Mouse (Mus musculus) forebrain, embryonic 14.5 days (tissue): ENCODE results near the gene Tbck. TPM values are rescaled to one million over a fixed set of nuclear protein-coding genes. Genes with fewer than 3 reads are reported as not detected.

ENCODE experiments used
- ATAC-seq: fragments of 200-750 bp; cut with Nextera tagmentation; 2 replicates; pipeline ENCODE4 v1.8.0; 2017; ENCODE audit warnings: mild to moderate bottlenecking, moderate library complexity
- DNase-seq: peaks from one replicate; pipeline ENCODE4 v3.0.0-alpha.2; 2015; ENCODE audit warnings: low spot score
- H3K27ac ChIP-seq: fragments of 300-500 bp; sonication (generic); 2 replicates; pipeline ENCODE4 v1.5.1; 2014; ENCODE audit warnings: low read depth, mild to moderate bottlenecking, control low read depth, low read length, moderate library complexity
- H3K27me3 ChIP-seq: fragments of 300-500 bp; sonication (generic); replicated peaks from 2 replicates; pipeline ENCODE4 v1.6.1; 2014; ENCODE audit warnings: low read length, control low read depth, mixed read lengths; ENCODE audit not compliant: control insufficient read depth, insufficient read depth
- H3K36me3 ChIP-seq: fragments of 300-500 bp; sonication (generic); 2 replicates; pipeline ENCODE4 v1.6.1; 2014; ENCODE audit warnings: low read length, control low read depth; ENCODE audit not compliant: control insufficient read depth, insufficient read depth
- H3K4me1 ChIP-seq: fragments of 300-500 bp; sonication (generic); 2 replicates; pipeline ENCODE4 v1.6.1; 2014; ENCODE audit warnings: antibody characterized with exemption, low read length, control low read depth; ENCODE audit not compliant: control insufficient read depth, insufficient read depth
- H3K4me2 ChIP-seq: fragments of 300-500 bp; sonication (generic); 2 replicates; pipeline ENCODE4 v1.6.1; 2014; ENCODE audit warnings: mild to moderate bottlenecking, control low read depth, low read length
- H3K4me3 ChIP-seq: fragments of 300-500 bp; sonication (generic); 2 replicates; pipeline ENCODE4 v1.5.1; 2014; ENCODE audit warnings: low read depth, low read length, control low read depth
- H3K9ac ChIP-seq: fragments of 300-500 bp; sonication (generic); 2 replicates; pipeline ENCODE4 v1.6.1; 2014; ENCODE audit warnings: mild to moderate bottlenecking, low read length, control low read depth, moderate library complexity
- H3K9me3 ChIP-seq: fragments of 300-500 bp; sonication (generic); replicated peaks from 2 replicates; pipeline ENCODE4 v1.6.1; 2016; ENCODE audit warnings: low read length, control low read depth, mixed read lengths; ENCODE audit not compliant: control insufficient read depth
- WGBS: fragments of 180-500 bp; shearing (Covaris S2); extraction: QIAGEN DNeasy Blood & Tissue Kit; methylation state at CpG from one replicate; pipeline ENCODE4 v1.1.7; 2014; 5-methylcytosine and 5-hydroxymethylcytosine counted together
- polyA plus RNA-seq: library from polyadenylated mRNA; unstranded; fragments of >200 nt; fragmentation: Nextera tagmentation; extraction: Ambion mirVana; gene quantifications from 2 replicates; pipeline ENCODE4 v1.2.1, GENCODE M21; 2014

Tbck gene
- polyA plus RNA-seq, 1 experiment from 2014 or later = 21.9 TPM

DNA sequence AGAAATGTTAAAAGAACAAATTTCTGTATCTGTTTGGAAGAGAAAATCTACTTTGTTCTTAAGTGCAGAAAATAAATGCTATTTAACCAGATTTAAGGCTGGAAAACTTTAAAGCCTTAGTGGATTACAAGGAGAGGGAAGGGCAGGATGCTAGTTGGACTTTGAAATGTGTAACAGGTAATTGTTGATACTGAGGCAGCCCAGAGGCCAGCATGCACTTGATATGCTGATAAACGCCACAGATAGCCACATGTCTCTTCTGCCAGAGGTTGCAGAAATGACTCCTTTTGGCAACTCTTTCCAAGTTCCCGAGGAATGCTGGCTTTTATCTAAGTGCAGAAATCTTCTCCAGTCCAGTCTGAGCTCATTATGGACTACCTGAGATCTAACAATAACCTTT, 6.5 kb upstream of the Tbck start:
- WGBS = 91% methylated on average over 2 of the region's 2 CpGs
- no peak overlapping the region for H3K27ac ChIP-seq
- no peak for ATAC-seq

DNA sequence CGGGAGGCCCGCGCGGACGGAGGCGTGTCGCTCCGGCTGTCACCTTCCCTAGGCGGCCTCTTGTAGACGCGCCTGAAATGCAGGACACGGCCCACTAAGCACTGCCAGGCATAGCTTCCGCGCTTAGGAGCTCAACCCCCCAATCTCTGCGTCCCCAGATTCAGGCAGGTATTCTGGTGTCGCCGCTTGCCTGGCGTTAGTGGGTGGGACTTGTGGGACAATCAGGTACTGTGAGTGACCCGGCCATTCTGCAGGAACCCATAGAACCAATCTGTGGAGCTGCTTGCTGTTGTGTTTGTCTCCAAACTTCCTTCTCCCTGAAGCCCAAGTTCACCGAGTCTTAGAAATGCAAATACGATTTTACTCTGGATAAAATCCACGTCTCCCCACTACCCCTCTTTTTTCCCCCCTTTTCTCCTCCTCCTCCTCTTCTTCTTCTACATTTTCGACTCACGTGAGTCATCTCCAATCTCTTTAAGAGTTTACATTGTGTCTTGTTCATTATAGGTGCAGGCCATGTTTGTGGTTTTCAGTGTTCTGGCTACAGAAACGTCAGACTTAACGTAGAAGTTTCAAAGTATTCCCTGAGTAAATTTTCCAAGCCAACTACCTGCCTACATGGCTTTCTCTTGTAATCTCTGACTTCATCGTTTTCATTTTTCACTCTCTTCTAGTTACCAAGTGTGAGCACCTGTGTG, 436 bp downstream of the Tbck start, which contains the start of gene Aimp1:
TSS of gene Aimp1 (minus strand) at position 140 of the 698 bp plus-strand sequence.
- peak within 1 kb of the TSS; percentile 88 for H3K9ac ChIP-seq
- H3K4me1 ChIP-seq = peaks cover 12% of the 10 kb centered on the region
- DNase-seq = peak; percentile 1
- peak within 1 kb of the TSS; percentile 63 for H3K4me2 ChIP-seq
- H3K27me3 ChIP-seq = no peaks in the 10 kb centered on the region
- peak within 1 kb of the TSS; percentile 77 for H3K4me3 ChIP-seq
- H3K9me3 ChIP-seq = no peaks in the 10 kb centered on the region
- H3K27ac ChIP-seq = peak within 1 kb of the TSS; percentile 71
- H3K36me3 ChIP-seq = 0 out of 2 replicates have a peak, but pooled peaks cover 3% of the 10 kb centered on the region
- 2% methylated on average over 27 of the region's 27 CpGs for WGBS
- no peak for ATAC-seq

More for the DNA sequence above, 6.5 kb upstream of the Tbck start:
- Histone ChIP-seq H3K4me2 (no peak overlapping the region), H3K4me3 (no peak overlapping the region), H3K36me3 (peaks cover 22% of the 10 kb centered on the region), H3K9me3 (no peaks in the 10 kb centered on the region), H3K4me1 (peaks cover under 1% of the 10 kb centered on the region; the same call in 1 of the 2 replicates), H3K9ac (no peak overlapping the region), H3K27me3 (no peaks in the 10 kb centered on the region)
- no peak for DNase-seq

DNA sequence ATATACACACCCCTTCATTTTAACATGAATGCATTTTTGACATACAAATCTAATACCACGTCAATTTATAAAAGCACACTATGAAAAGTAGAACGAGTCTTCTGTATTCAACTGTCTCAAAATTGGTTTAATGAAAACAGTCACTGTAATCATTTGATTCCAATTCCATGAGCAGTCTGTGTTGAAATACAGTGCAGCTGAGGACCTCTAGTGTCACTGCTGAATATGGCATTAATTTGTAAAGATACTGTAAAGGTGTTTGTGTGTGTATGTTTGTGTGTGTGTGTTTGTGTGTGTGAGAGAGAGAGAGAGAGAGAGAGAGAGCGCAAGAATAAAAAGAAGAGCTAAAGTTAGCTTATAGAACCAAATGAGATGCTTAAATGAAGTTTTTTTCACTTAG, 17.4 kb downstream of the Tbck start:
- WGBS = 79% methylated on average over 3 of the region's 3 CpGs
- peak; percentile 62 for DNase-seq

DNA sequence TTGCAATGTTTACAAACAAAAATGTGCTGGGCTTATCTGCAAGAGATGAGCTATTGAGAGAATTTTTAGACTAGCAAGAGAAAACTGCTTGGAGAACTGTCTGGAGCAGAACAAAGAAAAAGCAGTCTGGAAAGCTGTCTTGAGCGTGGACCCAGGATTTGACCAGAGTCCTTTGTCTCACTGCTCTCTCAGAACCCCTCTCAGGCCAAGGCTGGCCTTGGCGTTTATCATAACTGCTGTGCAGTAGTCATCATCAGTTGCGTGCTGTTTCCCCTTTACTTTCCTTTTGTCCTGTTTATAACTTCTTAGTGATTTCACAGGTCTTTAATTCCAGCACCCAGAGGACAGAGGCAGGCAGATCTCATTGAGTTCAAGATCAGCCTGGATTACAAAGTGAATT, 20.3 kb downstream of the Tbck start:
- Histone ChIP-seq H3K36me3 (0 out of 2 replicates have a peak, but pooled peaks cover 3% of the 10 kb centered on the region), H3K27ac (no peak overlapping the region), H3K4me3 (no peak overlapping the region), H3K4me1 (no peaks in the 10 kb centered on the region), H3K9ac (no peak overlapping the region), H3K9me3 (no peaks in the 10 kb centered on the region), H3K27me3 (no peaks in the 10 kb centered on the region), H3K4me2 (no peak overlapping the region)
- DNase-seq = no peak
- ATAC-seq = no peak
- WGBS = 82% methylated on average over 3 of the region's 3 CpGs

More for the DNA sequence above, 17.4 kb downstream of the Tbck start:
- peak; percentile 67; the same call in 1 of the 2 replicates for ATAC-seq
- Histone ChIP-seq H3K4me1 (no peaks in the 10 kb centered on the region), H3K9me3 (no peaks in the 10 kb centered on the region), H3K9ac (no peak overlapping the region), H3K27me3 (no peaks in the 10 kb centered on the region), H3K4me2 (no peak overlapping the region), H3K36me3 (0 out of 2 replicates have a peak, but pooled peaks cover 3% of the 10 kb centered on the region), H3K4me3 (no peak overlapping the region), H3K27ac (no peak overlapping the region)

DNA sequence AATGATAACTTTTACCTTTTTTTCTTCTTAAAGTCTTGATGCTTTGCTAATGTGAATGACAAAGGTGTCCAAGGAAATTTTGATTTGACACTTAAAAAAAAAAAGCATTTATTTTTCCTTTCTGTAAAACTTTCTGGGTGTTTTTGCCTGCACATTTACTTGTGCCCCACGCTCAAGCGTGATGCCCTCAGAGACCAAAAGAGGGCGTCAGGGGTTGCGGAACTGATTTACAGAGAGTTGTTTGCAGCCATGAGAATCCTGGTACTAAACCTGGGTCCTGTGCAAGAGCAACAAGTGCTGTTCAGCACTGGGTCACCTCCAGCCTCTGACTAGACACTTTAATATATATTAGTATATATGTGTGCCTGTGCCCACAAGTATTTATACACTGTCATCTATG, 23.0 kb downstream of the Tbck start:
- ATAC-seq = no peak
- no peaks in the 10 kb centered on the region for H3K4me1 ChIP-seq

DNA sequence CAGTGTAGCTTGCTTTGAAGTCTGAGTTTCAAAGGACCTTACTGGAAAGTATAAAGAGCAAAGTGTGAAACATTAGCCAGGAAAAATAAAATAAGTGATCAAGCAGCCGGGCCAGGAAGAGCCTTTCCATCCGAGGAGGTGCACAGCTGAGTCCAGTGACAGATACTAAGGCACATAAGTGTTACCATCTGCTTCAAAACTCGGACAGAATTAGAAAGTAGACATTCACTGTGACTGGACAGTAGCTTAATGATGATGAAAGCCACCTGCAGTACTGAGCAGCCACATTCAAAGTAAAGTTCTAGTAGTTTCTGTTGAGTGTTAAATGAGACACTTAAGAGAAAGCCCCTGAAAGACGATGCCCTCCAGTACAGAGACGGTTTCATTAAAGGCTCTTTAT, 30.0 kb downstream of the Tbck start:
- WGBS = 89% methylated on average over 5 of the region's 5 CpGs
- Histone ChIP-seq H3K4me2 (no peak overlapping the region), H3K4me1 (no peaks in the 10 kb centered on the region), H3K9me3 (no peaks in the 10 kb centered on the region), H3K9ac (no peak overlapping the region), H3K27ac (no peak overlapping the region), H3K27me3 (no peaks in the 10 kb centered on the region), H3K4me3 (no peak overlapping the region), H3K36me3 (no peaks in the 10 kb centered on the region)
- DNase-seq (no peak), ATAC-seq (no peak)

More for the DNA sequence above, 23.0 kb downstream of the Tbck start:
- Histone ChIP-seq H3K27ac (no peak overlapping the region), H3K27me3 (no peaks in the 10 kb centered on the region), H3K4me2 (no peak overlapping the region), H3K9me3 (no peaks in the 10 kb centered on the region), H3K4me3 (no peak overlapping the region), H3K9ac (no peak overlapping the region), H3K36me3 (0 out of 2 replicates have a peak, but pooled peaks cover 3% of the 10 kb centered on the region)
- WGBS = 77% methylated on average over 4 of the region's 4 CpGs
- no peak for DNase-seq

DNA sequence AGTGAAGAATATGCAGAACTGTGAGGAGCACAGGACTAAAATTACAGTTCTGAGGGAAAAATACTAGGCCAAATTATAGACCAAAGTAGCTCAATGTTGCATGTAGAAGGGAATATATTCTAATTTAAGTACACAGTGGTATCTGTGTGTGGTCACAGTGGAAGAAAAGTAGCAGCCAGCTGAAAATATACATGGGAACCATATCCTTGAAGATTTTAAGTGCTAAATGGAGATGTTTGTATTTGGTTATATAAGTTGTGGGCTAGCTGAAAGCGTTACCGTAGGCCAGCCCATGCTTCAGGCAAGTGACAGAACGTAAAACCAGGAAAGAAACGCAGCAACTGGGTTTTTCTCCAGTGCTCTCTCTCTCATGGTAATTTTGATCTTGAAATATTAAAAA, 33.4 kb downstream of the Tbck start:
- H3K27me3 ChIP-seq = no peaks in the 10 kb centered on the region
- H3K4me1 ChIP-seq = no peaks in the 10 kb centered on the region
- no peak overlapping the region for H3K27ac ChIP-seq
- no peak overlapping the region for H3K4me2 ChIP-seq
- H3K9ac ChIP-seq = no peak overlapping the region
- H3K4me3 ChIP-seq = no peak overlapping the region
- H3K36me3 ChIP-seq = peaks cover 8% of the 10 kb centered on the region; the same call in 1 of the 2 replicates
- 90% methylated on average over 4 of the region's 4 CpGs for WGBS
- DNase-seq (no peak), ATAC-seq (no peak)
- H3K9me3 ChIP-seq = no peaks in the 10 kb centered on the region

DNA sequence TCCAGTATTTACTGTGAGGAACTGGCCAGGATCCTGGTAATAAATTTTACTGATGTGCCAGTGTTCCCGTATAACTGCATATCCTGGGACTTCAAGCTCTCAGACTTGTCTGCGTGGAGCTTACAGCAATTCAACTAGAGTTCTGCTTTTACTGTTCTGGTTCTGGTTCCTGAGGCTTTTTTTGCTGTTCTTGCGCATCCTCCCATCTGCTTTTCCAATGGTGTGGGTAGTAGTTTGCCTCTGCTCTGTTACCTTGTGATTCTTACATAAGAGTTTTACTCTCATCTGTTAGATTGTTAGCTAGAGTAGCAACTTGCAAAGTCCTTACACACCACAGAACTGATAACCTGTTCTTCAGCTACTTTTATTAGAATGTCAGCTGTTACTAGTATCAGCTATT, 40.4 kb downstream of the Tbck start:
- Histone ChIP-seq H3K9me3 (no peaks in the 10 kb centered on the region), H3K36me3 (peaks cover 24% of the 10 kb centered on the region), H3K4me2 (no peak overlapping the region), H3K9ac (no peak overlapping the region), H3K27me3 (no peaks in the 10 kb centered on the region), H3K4me1 (no peaks in the 10 kb centered on the region), H3K4me3 (no peak overlapping the region), H3K27ac (no peak overlapping the region)
- ATAC-seq (no peak), DNase-seq (no peak)
- WGBS = 93% methylated on average over 3 of the region's 3 CpGs
